Mouse (Mus musculus): ENCODE measurements at regions not wholly inside any gene's neighbourhood (a gene's known extent, or its start where the extent isn't known, plus 50 kb on each side); places are given as distances from the start of the nearest gene placed in this dataset.

GRCm38 (mm10) chr14:102718558-102718957, 263.9 kb downstream of the Kctd12 start:
- H3K4me3 ChIP-seq (ENCODE audit: low read depth, low read length), result no peak overlapping the region
- no peaks in the 10 kb centered on the region for H3K4me1 ChIP-seq (ENCODE audit: control insufficient read depth, low read depth, low read length)
- H3K27me3 ChIP-seq (ENCODE audit: control insufficient read depth, insufficient read depth, low read depth, low read length), result no peaks in the 10 kb centered on the region
- no peaks in the 10 kb centered on the region for H3K9me3 ChIP-seq (replicated peaks; ENCODE audit: control insufficient read depth, low read length)
- H3K4me2 ChIP-seq (ENCODE audit: low read depth, low read length), result no peak overlapping the region
- ATAC-seq (ENCODE audit: low read depth), result no peak
- H3K36me3 ChIP-seq (ENCODE audit: control insufficient read depth, insufficient read depth), result no peaks in the 10 kb centered on the region
- 27% methylated on average over 2 of the region's 2 CpGs for WGBS (ENCODE audit: insufficient replicate concordance)
- no peak overlapping the region for H3K27ac ChIP-seq (ENCODE audit: low read length)
- H3K9ac ChIP-seq (ENCODE audit: low read depth, low read length), result no peak overlapping the region

DNA sequence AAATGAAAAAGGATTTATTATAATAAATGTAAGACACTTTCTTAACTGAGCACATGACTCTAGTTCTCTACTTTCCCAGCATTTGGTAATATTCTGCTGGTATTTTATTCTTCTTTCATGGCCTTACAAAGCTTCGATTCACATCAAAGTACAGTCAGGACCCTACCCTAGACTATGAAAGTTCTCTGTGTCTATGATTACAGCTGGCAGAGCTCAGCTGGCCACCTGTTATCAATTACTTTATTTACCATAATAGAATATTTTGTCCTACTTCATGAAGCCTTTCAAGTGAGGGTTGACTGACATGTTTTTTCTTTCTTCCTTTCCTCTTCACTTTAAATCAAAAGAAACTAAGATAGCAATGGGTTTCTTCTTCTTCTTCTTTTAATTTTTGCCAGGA, 269.8 kb downstream of the Kctd12 start:
- WGBS (ENCODE audit: insufficient replicate concordance), result 68% methylated on average over 1 of the region's 1 CpGs
- Histone ChIP-seq H3K27ac (ENCODE audit: low read length) (no peak overlapping the region), H3K4me2 (ENCODE audit: low read depth, low read length) (no peak overlapping the region), H3K36me3 (ENCODE audit: control insufficient read depth, insufficient read depth) (no peaks in the 10 kb centered on the region), H3K4me1 (ENCODE audit: control insufficient read depth, low read depth, low read length) (no peaks in the 10 kb centered on the region), H3K4me3 (ENCODE audit: low read depth, low read length) (no peak overlapping the region), H3K27me3 (ENCODE audit: control insufficient read depth, insufficient read depth, low read depth, low read length) (no peaks in the 10 kb centered on the region), H3K9me3 (replicated peaks; ENCODE audit: control insufficient read depth, low read length) (no peaks in the 10 kb centered on the region), H3K9ac (ENCODE audit: low read depth, low read length) (no peak overlapping the region)
- no peak for ATAC-seq (ENCODE audit: low read depth)

GRCm38 (mm10) chr14:102706704-102707336, 275.6 kb downstream of the Kctd12 start:
- ATAC-seq (ENCODE audit: low read depth), result no peak
- no peak overlapping the region for H3K4me3 ChIP-seq (ENCODE audit: low read depth, low read length)
- H3K9me3 ChIP-seq (replicated peaks; ENCODE audit: control insufficient read depth, low read length), result no peaks in the 10 kb centered on the region
- H3K4me1 ChIP-seq (ENCODE audit: control insufficient read depth, low read depth, low read length), result no peaks in the 10 kb centered on the region
- 69% methylated on average over 5 of the region's 5 CpGs for WGBS (ENCODE audit: insufficient replicate concordance)
- no peaks in the 10 kb centered on the region for H3K36me3 ChIP-seq (ENCODE audit: control insufficient read depth, insufficient read depth)
- no peak overlapping the region for H3K9ac ChIP-seq (ENCODE audit: low read depth, low read length)
- no peak overlapping the region for H3K27ac ChIP-seq (ENCODE audit: low read length)
- no peak overlapping the region for H3K4me2 ChIP-seq (ENCODE audit: low read depth, low read length)
- H3K27me3 ChIP-seq (ENCODE audit: control insufficient read depth, insufficient read depth, low read depth, low read length), result no peaks in the 10 kb centered on the region

GRCm38 (mm10) chr14:102701108-102701507, 281.3 kb downstream of the Kctd12 start:
- no peak for ATAC-seq (ENCODE audit: low read depth)
- Histone ChIP-seq H3K4me2 (ENCODE audit: low read depth, low read length) (no peak overlapping the region), H3K4me1 (ENCODE audit: control insufficient read depth, low read depth, low read length) (no peaks in the 10 kb centered on the region), H3K27ac (ENCODE audit: low read length) (no peak overlapping the region), H3K9me3 (replicated peaks; ENCODE audit: control insufficient read depth, low read length) (no peaks in the 10 kb centered on the region), H3K27me3 (ENCODE audit: control insufficient read depth, insufficient read depth, low read depth, low read length) (no peaks in the 10 kb centered on the region), H3K4me3 (ENCODE audit: low read depth, low read length) (no peak overlapping the region), H3K36me3 (ENCODE audit: control insufficient read depth, insufficient read depth) (no peaks in the 10 kb centered on the region), H3K9ac (ENCODE audit: low read depth, low read length) (no peak overlapping the region)
- 34% methylated on average over 2 of the region's 2 CpGs for WGBS (ENCODE audit: insufficient replicate concordance)

DNA sequence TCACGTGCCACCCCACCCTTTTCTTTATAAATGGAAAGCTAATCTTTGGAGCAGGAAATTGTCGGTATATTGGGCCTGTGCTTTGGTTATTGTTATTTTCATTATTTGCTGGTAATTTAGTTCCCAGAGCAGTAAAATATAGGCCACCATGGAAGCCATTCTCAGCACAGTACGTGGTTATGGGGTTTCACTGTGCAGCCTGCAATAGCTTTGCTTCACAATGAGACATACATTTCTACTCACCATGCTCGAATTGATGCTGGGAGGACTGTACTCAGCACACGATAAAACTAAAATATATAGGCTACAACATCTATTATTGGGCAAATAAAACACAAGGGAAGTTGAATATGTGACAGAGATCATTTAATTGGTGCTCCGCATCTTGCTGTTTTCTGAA, 282.0 kb downstream of the Kctd12 start:
- WGBS (ENCODE audit: insufficient replicate concordance), result 60% methylated on average over 6 of the region's 6 CpGs
- no peak for ATAC-seq (ENCODE audit: low read depth)
- Histone ChIP-seq H3K27ac (ENCODE audit: low read length) (no peak overlapping the region), H3K4me2 (ENCODE audit: low read depth, low read length) (no peak overlapping the region), H3K9ac (ENCODE audit: low read depth, low read length) (no peak overlapping the region), H3K4me3 (ENCODE audit: low read depth, low read length) (no peak overlapping the region), H3K9me3 (replicated peaks; ENCODE audit: control insufficient read depth, low read length) (no peaks in the 10 kb centered on the region), H3K4me1 (ENCODE audit: control insufficient read depth, low read depth, low read length) (no peaks in the 10 kb centered on the region), H3K27me3 (ENCODE audit: control insufficient read depth, insufficient read depth, low read depth, low read length) (no peaks in the 10 kb centered on the region), H3K36me3 (ENCODE audit: control insufficient read depth, insufficient read depth) (no peaks in the 10 kb centered on the region)

DNA sequence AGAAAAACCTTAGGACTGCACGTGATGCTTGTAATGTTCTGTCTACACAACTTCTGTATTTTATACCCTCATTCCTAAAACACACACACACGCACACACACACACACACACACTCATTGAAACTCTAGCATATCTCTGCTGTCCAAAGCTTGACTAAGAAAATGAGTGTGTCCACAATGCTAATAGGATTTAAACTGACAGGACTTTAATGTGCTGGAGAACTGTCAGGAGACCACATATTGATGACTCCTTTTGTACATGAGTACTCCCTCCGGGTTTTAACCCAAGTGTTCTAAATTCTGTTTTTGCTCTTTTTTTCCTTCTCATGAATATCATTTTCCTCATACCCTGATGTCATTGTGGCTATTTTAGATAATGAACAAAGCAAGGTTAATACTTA, 283.4 kb downstream of the Kctd12 start:
- Histone ChIP-seq H3K4me3 (ENCODE audit: low read depth, low read length) (no peak overlapping the region), H3K4me1 (ENCODE audit: control insufficient read depth, low read depth, low read length) (no peaks in the 10 kb centered on the region), H3K27me3 (ENCODE audit: control insufficient read depth, insufficient read depth, low read depth, low read length) (no peaks in the 10 kb centered on the region), H3K4me2 (ENCODE audit: low read depth, low read length) (no peak overlapping the region), H3K9ac (ENCODE audit: low read depth, low read length) (no peak overlapping the region), H3K9me3 (replicated peaks; ENCODE audit: control insufficient read depth, low read length) (no peaks in the 10 kb centered on the region), H3K36me3 (ENCODE audit: control insufficient read depth, insufficient read depth) (no peaks in the 10 kb centered on the region), H3K27ac (ENCODE audit: low read length) (no peak overlapping the region)
- no peak for ATAC-seq (ENCODE audit: low read depth)
- WGBS (ENCODE audit: insufficient replicate concordance), result 55% methylated on average over 3 of the region's 3 CpGs

DNA sequence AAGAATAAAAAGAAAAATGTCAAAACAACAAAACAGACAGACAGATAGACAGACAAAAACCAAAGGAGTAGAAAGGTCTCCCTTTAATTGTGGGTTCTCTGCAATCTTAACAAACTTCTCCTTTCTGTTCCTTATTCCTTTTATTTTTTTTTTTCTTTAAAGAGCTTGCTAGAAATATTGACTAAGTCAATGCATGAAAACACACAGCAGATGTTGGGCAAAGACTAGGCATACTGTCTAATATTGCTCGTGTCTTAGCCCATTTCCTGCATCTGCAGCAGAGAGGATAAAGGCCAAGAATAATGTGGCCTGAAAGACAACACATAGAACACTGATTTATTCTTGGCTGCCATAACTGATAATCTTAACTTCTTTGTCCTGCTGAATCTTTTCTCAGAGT, 295.6 kb downstream of the Kctd12 start:
- ATAC-seq (ENCODE audit: low read depth), result no peak
- Histone ChIP-seq H3K4me2 (ENCODE audit: low read depth, low read length) (no peak overlapping the region), H3K4me1 (ENCODE audit: control insufficient read depth, low read depth, low read length) (no peaks in the 10 kb centered on the region), H3K27me3 (ENCODE audit: control insufficient read depth, insufficient read depth, low read depth, low read length) (no peaks in the 10 kb centered on the region), H3K27ac (ENCODE audit: low read length) (no peak overlapping the region), H3K36me3 (ENCODE audit: control insufficient read depth, insufficient read depth) (no peaks in the 10 kb centered on the region), H3K4me3 (ENCODE audit: low read depth, low read length) (no peak overlapping the region), H3K9ac (ENCODE audit: low read depth, low read length) (no peak overlapping the region), H3K9me3 (replicated peaks; ENCODE audit: control insufficient read depth, low read length) (no peaks in the 10 kb centered on the region)
- WGBS (ENCODE audit: insufficient replicate concordance), result 19% methylated on average over 1 of the region's 1 CpGs

GRCm38 (mm10) chr14:102676582-102676981, 305.9 kb downstream of the Kctd12 start:
- Histone ChIP-seq H3K27ac (ENCODE audit: low read length) (no peak overlapping the region), H3K4me2 (ENCODE audit: low read depth, low read length) (no peak overlapping the region), H3K9me3 (replicated peaks; ENCODE audit: control insufficient read depth, low read length) (no peaks in the 10 kb centered on the region), H3K36me3 (ENCODE audit: control insufficient read depth, insufficient read depth) (no peaks in the 10 kb centered on the region), H3K9ac (ENCODE audit: low read depth, low read length) (no peak overlapping the region), H3K4me3 (ENCODE audit: low read depth, low read length) (no peak overlapping the region), H3K27me3 (ENCODE audit: control insufficient read depth, insufficient read depth, low read depth, low read length) (no peaks in the 10 kb centered on the region), H3K4me1 (ENCODE audit: control insufficient read depth, low read depth, low read length) (no peaks in the 10 kb centered on the region)
- 57% methylated on average over 5 of the region's 5 CpGs for WGBS (ENCODE audit: insufficient replicate concordance)
- ATAC-seq (ENCODE audit: low read depth), result no peak

DNA sequence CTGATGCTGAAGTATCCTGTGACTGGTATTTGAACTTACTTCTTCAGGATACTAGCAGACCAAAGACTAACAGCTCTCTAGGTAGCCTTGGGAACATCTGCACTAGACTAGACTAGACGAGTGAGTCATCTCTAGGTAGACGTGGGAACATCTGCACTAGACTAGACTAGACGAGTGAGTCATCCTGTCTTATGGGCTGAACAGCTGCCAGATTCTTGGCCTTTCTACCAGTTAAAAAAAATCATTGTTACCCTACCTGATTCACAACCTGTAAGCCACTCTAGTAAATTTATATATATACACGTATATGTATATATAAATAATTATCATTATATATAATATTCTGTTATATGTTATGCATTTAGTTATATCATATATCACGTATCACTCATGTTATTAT, 307.8 kb downstream of the Kctd12 start:
- Histone ChIP-seq H3K9ac (ENCODE audit: low read depth, low read length) (no peak overlapping the region), H3K9me3 (replicated peaks; ENCODE audit: control insufficient read depth, low read length) (no peaks in the 10 kb centered on the region), H3K36me3 (ENCODE audit: control insufficient read depth, insufficient read depth) (no peaks in the 10 kb centered on the region), H3K4me1 (ENCODE audit: control insufficient read depth, low read depth, low read length) (no peaks in the 10 kb centered on the region), H3K27me3 (ENCODE audit: control insufficient read depth, insufficient read depth, low read depth, low read length) (no peaks in the 10 kb centered on the region), H3K27ac (ENCODE audit: low read length) (no peak overlapping the region), H3K4me3 (ENCODE audit: low read depth, low read length) (no peak overlapping the region), H3K4me2 (ENCODE audit: low read depth, low read length) (no peak overlapping the region)
- no peak for ATAC-seq (ENCODE audit: low read depth)
- WGBS (ENCODE audit: insufficient replicate concordance), result 67% methylated on average over 5 of the region's 5 CpGs
